8 mouse cellular contexts compared by ENCODE assay signal in genomic region chr11:106780089-106780425, GRCm38 (mm10). TPM values are rescaled to one million over a fixed set of nuclear protein-coding genes. Genes with fewer than 3 reads are reported as not detected.
DNase-seq lines count a peak whose midpoint lies in the region; ATAC-seq and TF ChIP-seq lines count a peak whose summit lies in the region.

No protein-coding gene starts in this region.

- ATAC-seq in liver, embryonic 13.5 days (ENCODE audit: low read depth): no peak

- no peaks in the 10 kb centered on the region for H3K4me1 ChIP-seq in thymus, adult 2 months (replicated peaks; ENCODE audit: control insufficient read depth, insufficient read depth, low read length)
- H3K4me1 ChIP-seq in liver, embryonic 13.5 days (replicated peaks): peaks cover 48% of the 10 kb centered on the region

- H3K9ac ChIP-seq in liver, embryonic 13.5 days: peak overlapping the region; percentile 93

- H3K9me3 ChIP-seq in liver, embryonic 13.5 days (replicated peaks): no peaks in the 10 kb centered on the region

- H3K4me2 ChIP-seq in liver, embryonic 13.5 days: peak overlapping the region; percentile 87

- TF ChIP-seq CTCF in gastrocnemius, adult 2 months (IDR thresholded peaks at IDR 0.05): no peak
- TF ChIP-seq CTCF in thymus, adult 2 months (IDR thresholded peaks at IDR 0.05; ENCODE audit: borderline replicate concordance, control insufficient read depth, extremely low read depth, insufficient read depth, low read length, poor library complexity): no peak

- DNase-seq in gastrocnemius, adult 2 months: no peak
- DNase-seq in gastrocnemius, postnatal 10 days: no peak
- DNase-seq in thymus, adult 2 months: no peak
- no peak for DNase-seq in thymus, adult 18-20 months
- no peak for DNase-seq in liver, embryonic 13.5 days
- no peak for DNase-seq in urinary bladder, adult 18-20 months (ENCODE audit: low spot score in 2 of 2)
- DNase-seq in T-cell, adult 2 months (ENCODE audit: low spot score): no peak
- DNase-seq in frontal cortex, postnatal 25 days (ENCODE audit: low spot score in 2 of 2): no peak

- 80% methylated on average over 4 of the region's 4 CpGs for WGBS in thymus, adult 2 months
- WGBS in liver, embryonic 13.5 days (ENCODE audit: insufficient replicate concordance): 68% methylated on average over 4 of the region's 4 CpGs

- no peaks in the 10 kb centered on the region for H3K27me3 ChIP-seq in thymus, adult 2 months (ENCODE audit: control insufficient read depth, insufficient read depth, low read length)
- no peaks in the 10 kb centered on the region for H3K27me3 ChIP-seq in liver, embryonic 13.5 days

- H3K36me3 ChIP-seq in thymus, adult 2 months (ENCODE audit: control insufficient read depth, insufficient read depth, low read length): peaks cover 61% of the 10 kb centered on the region
- peaks cover 72% of the 10 kb centered on the region for H3K36me3 ChIP-seq in liver, embryonic 13.5 days

- H3K4me3 ChIP-seq in gastrocnemius, adult 2 months: peak overlapping the region; percentile 90
- H3K4me3 ChIP-seq in thymus, adult 2 months (ENCODE audit: control insufficient read depth, insufficient read depth, low read length): no peak overlapping the region
- H3K4me3 ChIP-seq in liver, embryonic 13.5 days (replicated peaks): peak overlapping the region; percentile 84

- intact Hi-C loops in gastrocnemius, adult 2 months (cut with DNase I): no loop called here

- peak overlapping the region; percentile 96 for H3K27ac ChIP-seq in gastrocnemius, adult 2 months
- peak overlapping the region; percentile 82; the same call in 1 of the 2 replicates for H3K27ac ChIP-seq in thymus, adult 2 months (ENCODE audit: control insufficient read depth, insufficient read depth, low read length)
- H3K27ac ChIP-seq in liver, embryonic 13.5 days: peak overlapping the region; percentile 96

- no peak for TF ChIP-seq POLR2A in thymus, adult 2 months (IDR thresholded peaks at IDR 0.05; ENCODE audit: control insufficient read depth, extremely low read depth, insufficient read depth, low read length, poor library complexity)

RNA-seq across cellular contexts. Expression of gene Polg2, which starts 0.7 kb away (rescaled TPM):
- total RNA-seq in gastrocnemius, adult 2 months (2021): 1 to 10 TPM; 2.4 to 3.3 TPM
- total RNA-seq in gastrocnemius, postnatal 10 days (2021): 1 to 10 TPM; 4.9 to 5.2 TPM
- 11.1 and 11.8 TPM in 2 replicates for polyA plus RNA-seq in thymus, adult 2 months (2012; rRNA removed)
- 5.5 and 5.9 TPM in 2 replicates for polyA plus RNA-seq in liver, embryonic 13.5 days (2015; fragmentation: Nextera tagmentation; extraction: Ambion mirVana)

RNA-seq across cellular contexts. Expression of gene Ddx5, which starts 8.9 kb away (rescaled TPM):
- 100 to 1,000 TPM; 261 to 265 TPM for total RNA-seq in gastrocnemius, adult 2 months (2021)
- 100 to 1,000 TPM; 281 to 345 TPM for total RNA-seq in gastrocnemius, postnatal 10 days (2021)
- polyA plus RNA-seq in thymus, adult 2 months (2012; rRNA removed): 722 and 855 TPM in 2 replicates
- polyA plus RNA-seq in liver, embryonic 13.5 days (2015; fragmentation: Nextera tagmentation; extraction: Ambion mirVana): 131 and 152 TPM in 2 replicates

RNA-seq across cellular contexts. Expression of gene Cep95, which starts 9.0 kb away (rescaled TPM):
- 1 to 10 TPM; 3.7 to 5.6 TPM for total RNA-seq in gastrocnemius, adult 2 months (2021)
- total RNA-seq in gastrocnemius, postnatal 10 days (2021): 1 to 10 TPM; 5.5 to 8.7 TPM
- polyA plus RNA-seq in thymus, adult 2 months (2012; rRNA removed): 9.0 and 10.4 TPM in 2 replicates
- polyA plus RNA-seq in liver, embryonic 13.5 days (2015; fragmentation: Nextera tagmentation; extraction: Ambion mirVana): 8.1 and 11.4 TPM in 2 replicates

RNA-seq across cellular contexts. Expression of gene Milr1, which starts 29.0 kb away (rescaled TPM):
- not detected for total RNA-seq in gastrocnemius, adult 2 months (2021)
- 1 to 10 TPM; 1.0 to 1.2 TPM for total RNA-seq in gastrocnemius, postnatal 10 days (2021)
- polyA plus RNA-seq in thymus, adult 2 months (2012; rRNA removed): 2.8 and 3.6 TPM in 2 replicates
- 2.6 and 2.7 TPM in 2 replicates for polyA plus RNA-seq in liver, embryonic 13.5 days (2015; fragmentation: Nextera tagmentation; extraction: Ambion mirVana)

RNA-seq across cellular contexts. Expression of gene Pecam1, which starts 29.6 kb away (rescaled TPM):
- total RNA-seq in gastrocnemius, adult 2 months (2021): 10 to 100 TPM; 37.1 to 43.8 TPM
- total RNA-seq in gastrocnemius, postnatal 10 days (2021): 100 to 1,000 TPM; 104 to 118 TPM
- polyA plus RNA-seq in thymus, adult 2 months (2012; rRNA removed): 56.6 and 57.9 TPM in 2 replicates
- 6.1 and 8.6 TPM in 2 replicates for polyA plus RNA-seq in liver, embryonic 13.5 days (2015; fragmentation: Nextera tagmentation; extraction: Ambion mirVana)
